Mouse (Mus musculus) heart, adult 2 months (tissue): ENCODE data around the gene Tprn. TPM values are rescaled to one million over a fixed set of nuclear protein-coding genes. Genes with fewer than 3 reads are reported as not detected.
A peak's percentile ranks its signal among the peaks of the same experiment; 100 is the strongest.

Experiments used
- DNase-seq, 2 experiments: peaks; one replicate each; pipeline ENCODE4 v3.0.0; 2021
- H3K27ac ChIP-seq: fragments of 200-600 bp; 2 replicates; pipeline ENCODE4 v1.8.1; 2022
- H3K27me3 ChIP-seq: fragments of 200-500 bp; 2 replicates; pipeline ENCODE4 v1.6.1; 2012; ENCODE audit warnings: mild to moderate bottlenecking, low read length, inconsistent platforms, mixed read lengths; ENCODE audit not compliant: control insufficient read depth, insufficient read depth
- H3K36me3 ChIP-seq: fragments of 200-500 bp; 2 replicates; pipeline ENCODE4 v1.6.1; 2012; ENCODE audit warnings: low read length, inconsistent platforms; ENCODE audit not compliant: control insufficient read depth, insufficient read depth
- H3K4me1 ChIP-seq: fragments of 200-500 bp; 2 replicates; pipeline ENCODE4 v1.6.1; 2011; ENCODE audit warnings: low read length; ENCODE audit not compliant: control insufficient read depth, insufficient read depth
- H3K4me3 ChIP-seq: fragments of 200-600 bp; 2 replicates; pipeline ENCODE4 v1.8.1; 2022
- H3K79me2 ChIP-seq: fragments of 200-500 bp; replicated peaks from 2 replicates; pipeline ENCODE4 v1.6.1; 2012; ENCODE audit warnings: mild to moderate bottlenecking, inconsistent platforms, low read length, moderate library complexity, mixed read lengths; ENCODE audit not compliant: control insufficient read depth, insufficient read depth
- H3K9ac ChIP-seq: fragments of 200-500 bp; 2 replicates; pipeline ENCODE4 v1.6.1; 2012; ENCODE audit warnings: low read depth, mild to moderate bottlenecking, control low read depth, inconsistent platforms, low read length, mixed read lengths
- CTCF ChIP-seq: fragments of 200-600 bp; IDR thresholded peaks from 2 replicates; pipeline ENCODE4 v1.8.1; 2022; ENCODE audit warnings: antibody characterized with exemption, mild to moderate bottlenecking, moderate library complexity
- EP300 ChIP-seq: fragments of 200-500 bp; IDR thresholded peaks from 2 replicates; pipeline ENCODE4 v1.6.1; 2011; ENCODE audit warnings: low read depth, low read length, control low read depth; ENCODE audit not compliant: insufficient read depth
- POLR2A ChIP-seq: fragments of 200-500 bp; IDR thresholded peaks from 2 replicates; pipeline ENCODE4 v1.6.1; 2011; ENCODE audit warnings: mild to moderate bottlenecking, low read depth, low read length, control low read depth; ENCODE audit not compliant: insufficient read depth
- WGBS: fragments of 180-500 bp; shearing (Covaris S2); methylation state at CpG from one replicate; pipeline ENCODE4 v1.1.7; 2018; 5-methylcytosine and 5-hydroxymethylcytosine counted together
- intact Hi-C: fragments of 180-260 bp; cut with DNase I; formaldehyde crosslinking; loops from one replicate; pipeline ENCODE4 v1.15.1; 2025
- polyA plus RNA-seq: library from polyadenylated mRNA; depleted of rRNA; stranded (reverse); fragments of >200 nt; gene quantifications from 2 replicates; pipeline ENCODE4 v1.2.3, GENCODE M21; 2012
- total RNA-seq, 2 experiments: library from RNA; stranded (reverse); gene quantifications; 2 replicates each; pipeline ENCODE4 v1.2.3; 2021

Tprn gene
- total and polyA plus RNA-seq, 3 experiments, result 5.9 to 9.9 (median 6.7) TPM

DNA sequence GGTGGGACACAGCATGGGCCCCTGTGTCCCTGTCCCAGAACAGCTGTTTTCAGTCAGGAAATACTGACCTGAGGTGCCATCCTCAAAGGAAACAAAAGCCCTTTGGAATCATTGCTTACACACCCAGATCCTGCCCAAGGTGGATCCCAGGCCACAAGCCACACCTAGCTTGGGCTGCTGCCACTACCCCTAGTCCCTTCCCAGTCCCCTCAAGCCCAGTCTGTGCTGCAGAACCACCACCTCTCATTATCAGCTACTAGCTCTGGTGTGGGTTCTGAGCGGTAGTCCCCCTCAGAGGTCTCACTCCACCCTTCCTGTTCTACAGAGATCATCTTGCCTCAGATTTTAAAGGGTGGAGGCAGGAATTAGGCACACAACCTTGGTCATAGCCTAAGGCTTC is 23.9 kb downstream of the Tprn start:
- intact Hi-C loops, result no loop called here
- no peak for DNase-seq
- Histone ChIP-seq H3K4me3 (no peak overlapping the region), H3K4me1 (peaks cover 5% of the 10 kb centered on the region), H3K9ac (no peak overlapping the region), H3K27me3 (peaks cover 4% of the 10 kb centered on the region), H3K27ac (no peak overlapping the region), H3K36me3 (no peaks in the 10 kb centered on the region), H3K79me2 (no peaks in the 10 kb centered on the region)
- WGBS, result 38% methylated on average over 1 of the region's 1 CpGs
- TF ChIP-seq POLR2A (no peak), CTCF (no peak), EP300 (no peak)

GRCm38 (mm10) chr2:25286837-25287636 is 24.6 kb downstream of the Tprn start:
- peaks cover 6% of the 10 kb centered on the region for H3K27me3 ChIP-seq

DNA sequence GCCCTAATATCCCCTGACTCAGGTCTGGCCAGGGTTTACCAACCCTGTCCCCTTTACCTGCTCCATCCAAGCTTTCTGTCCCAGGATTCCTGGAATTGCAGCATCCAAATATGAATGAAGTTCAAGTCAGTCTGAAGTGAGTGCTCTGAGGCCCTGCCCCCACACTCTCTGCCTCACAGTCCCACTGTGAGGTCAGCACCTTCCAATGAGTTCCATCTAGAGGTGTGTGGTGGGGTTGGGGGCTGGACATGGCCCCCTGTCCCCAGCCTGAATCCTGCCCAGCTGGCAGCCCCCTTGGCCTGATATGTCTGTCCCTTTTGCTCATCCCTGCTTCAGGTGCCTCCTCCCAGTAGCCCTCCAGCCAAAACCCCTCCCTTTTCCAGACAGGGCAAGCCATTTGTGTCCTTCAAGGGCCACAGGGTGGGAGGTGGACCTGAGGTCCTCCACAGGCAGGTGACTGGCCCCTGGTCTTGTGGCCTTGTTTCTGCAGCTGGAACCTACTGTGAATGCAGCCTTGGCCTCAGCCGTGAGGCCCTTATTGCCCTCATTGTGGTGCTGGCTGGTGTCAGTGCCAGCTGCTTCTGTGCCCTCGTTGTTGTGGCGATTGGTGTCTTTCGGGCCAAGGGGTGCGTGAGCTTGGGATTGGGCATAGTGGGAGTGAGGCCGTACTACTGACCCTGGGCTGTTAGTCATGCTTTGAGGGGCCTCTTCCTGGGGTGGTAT is 25.7 kb downstream of the Tprn start, which contains the start of gene Tmem210:
Tmem210 (plus strand) TSS at position 219 of the 723 bp plus-strand sequence.
- Histone ChIP-seq H3K36me3 (no peaks in the 10 kb centered on the region), H3K9ac (no peak within 1 kb of the TSS), H3K4me3 (no peak within 1 kb of the TSS), H3K27me3 (peaks cover 6% of the 10 kb centered on the region), H3K79me2 (no peaks in the 10 kb centered on the region), H3K27ac (peak within 1 kb of the TSS; percentile 7; the same call in 1 of the 2 replicates), H3K4me1 (peaks cover 7% of the 10 kb centered on the region)
- intact Hi-C loops, result no loop called here
- no peak for DNase-seq
- 91% methylated on average over 6 of the region's 6 CpGs for WGBS
- TF ChIP-seq CTCF (no peak), EP300 (no peak), POLR2A (no peak)

More at GRCm38 (mm10) chr2:25286837-25287636, 24.6 kb downstream of the Tprn start:
- H3K27ac ChIP-seq, result peak overlapping the region; percentile 7; the same call in 1 of the 2 replicates
- no peaks in the 10 kb centered on the region for H3K36me3 ChIP-seq
- TF ChIP-seq POLR2A (no peak), CTCF (no peak), EP300 (no peak)
- WGBS, result 20% methylated on average over 7 of the region's 7 CpGs
- peaks cover 5% of the 10 kb centered on the region for H3K4me1 ChIP-seq
- intact Hi-C loops, result no loop called here
- DNase-seq, result no peak
- H3K4me3 ChIP-seq, result no peak overlapping the region
- no peak overlapping the region for H3K9ac ChIP-seq
- no peaks in the 10 kb centered on the region for H3K79me2 ChIP-seq

DNA sequence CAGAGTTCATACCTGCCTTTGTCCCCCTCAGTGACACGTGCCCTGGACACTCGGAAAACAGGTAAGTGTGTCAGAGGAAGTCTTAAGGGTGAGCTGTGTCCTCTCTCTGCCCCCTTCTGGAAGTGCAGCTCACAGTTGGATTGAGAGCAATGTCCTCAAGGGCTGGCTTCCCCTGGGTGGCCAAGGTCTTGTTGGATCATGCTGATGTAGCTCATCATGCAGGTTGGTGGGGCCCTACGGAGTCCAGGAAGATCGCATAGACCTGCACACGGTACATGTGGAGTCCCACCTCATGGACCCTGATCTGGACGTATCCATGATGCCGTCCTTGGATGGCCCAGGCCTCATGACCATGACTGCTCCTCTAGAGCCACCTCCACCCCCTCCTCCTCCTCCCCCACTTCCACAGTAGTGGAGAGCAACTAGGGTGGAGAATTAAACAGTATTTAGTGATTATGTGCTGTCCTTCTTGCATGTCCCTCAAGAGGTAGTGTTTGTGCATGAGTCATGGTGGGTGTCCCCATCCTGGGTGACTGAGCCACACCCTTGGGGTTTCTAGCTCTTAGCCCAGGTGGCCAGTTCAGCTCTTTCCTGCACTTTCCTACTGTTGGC is 26.4 kb downstream of the Tprn start:
- H3K36me3 ChIP-seq, result no peaks in the 10 kb centered on the region
- intact Hi-C loops, result no loop called here
- WGBS, result 84% methylated on average over 7 of the region's 7 CpGs
- no peak for DNase-seq
- H3K9ac ChIP-seq, result no peak overlapping the region
- H3K79me2 ChIP-seq, result no peaks in the 10 kb centered on the region
- H3K4me1 ChIP-seq, result peaks cover 7% of the 10 kb centered on the region
- TF ChIP-seq CTCF (no peak), EP300 (no peak), POLR2A (no peak)
- peaks cover 6% of the 10 kb centered on the region for H3K27me3 ChIP-seq
- no peak overlapping the region for H3K27ac ChIP-seq
- H3K4me3 ChIP-seq, result no peak overlapping the region

- no peak within 1 kb of the TSS for H3K27ac ChIP-seq
- H3K36me3 ChIP-seq, result no peaks in the 10 kb centered on the region
- peaks cover 7% of the 10 kb centered on the region for H3K4me1 ChIP-seq
- TF ChIP-seq CTCF (no peak), EP300 (no peak), POLR2A (no peak)
- WGBS, result 10% methylated on average over 11 of the region's 11 CpGs
- H3K79me2 ChIP-seq, result no peaks in the 10 kb centered on the region
- H3K9ac ChIP-seq, result no peak within 1 kb of the TSS
- peaks cover 6% of the 10 kb centered on the region for H3K27me3 ChIP-seq
- DNase-seq, result no peak
- peak within 1 kb of the TSS; percentile 40 for H3K4me3 ChIP-seq
- intact Hi-C loops, result no loop called here
Measured at GRCm38 (mm10) chr2:25289651-25290050, 27.2 kb downstream of the Tprn start, which contains the start of gene Lrrc26. Lrrc26 (plus strand) TSS chr2:25289915.
